Mouse (Mus musculus): ENCODE data around the gene Ror2. TPM values are rescaled to one million over a fixed set of nuclear protein-coding genes. Genes with fewer than 3 reads are reported as not detected.

Gene Ror2
- polyA plus RNA-seq, 1 experiment = not detected

GRCm38 (mm10) chr13:53176695-53177423, 109.1 kb downstream of the Ror2 start:
- 78% methylated on average over 10 of the region's 10 CpGs for WGBS
- no peak for TF ChIP-seq POLR2A (IDR thresholded peaks at IDR 0.05; ENCODE audit: borderline replicate concordance, control insufficient read depth, low read depth, low read length)
- no peak for TF ChIP-seq CTCF (IDR thresholded peaks at IDR 0.05; ENCODE audit: control insufficient read depth, insufficient read depth, low read length)
- Histone ChIP-seq H3K27ac (ENCODE audit: control insufficient read depth, insufficient read depth, low read depth, low read length, poor library complexity) (no peak overlapping the region), H3K4me1 (ENCODE audit: control insufficient read depth, insufficient read depth, low read length) (no peaks in the 10 kb centered on the region), H3K4me3 (replicated peaks; ENCODE audit: control insufficient read depth, low read depth, low read length) (no peak overlapping the region)

GRCm38 (mm10) chr13:53175041-53175440, 110.9 kb downstream of the Ror2 start:
- Histone ChIP-seq H3K4me3 (replicated peaks; ENCODE audit: control insufficient read depth, low read depth, low read length) (no peak overlapping the region), H3K27ac (ENCODE audit: control insufficient read depth, insufficient read depth, low read depth, low read length, poor library complexity) (no peak overlapping the region), H3K4me1 (ENCODE audit: control insufficient read depth, insufficient read depth, low read length) (no peaks in the 10 kb centered on the region)
- 85% methylated on average over 7 of the region's 7 CpGs for WGBS
- TF ChIP-seq CTCF (IDR thresholded peaks at IDR 0.05; ENCODE audit: control insufficient read depth, insufficient read depth, low read length) (no peak), POLR2A (IDR thresholded peaks at IDR 0.05; ENCODE audit: borderline replicate concordance, control insufficient read depth, low read depth, low read length) (no peak)

GRCm38 (mm10) chr13:53163671-53164070, 122.3 kb downstream of the Ror2 start:
- Histone ChIP-seq H3K4me1 (ENCODE audit: control insufficient read depth, insufficient read depth, low read length) (no peaks in the 10 kb centered on the region), H3K4me3 (replicated peaks; ENCODE audit: control insufficient read depth, low read depth, low read length) (no peak overlapping the region), H3K27ac (ENCODE audit: control insufficient read depth, insufficient read depth, low read depth, low read length, poor library complexity) (no peak overlapping the region)
- WGBS = 39% methylated on average over 10 of the region's 10 CpGs
- no peak for TF ChIP-seq CTCF (IDR thresholded peaks at IDR 0.05; ENCODE audit: control insufficient read depth, insufficient read depth, low read length)
- TF ChIP-seq POLR2A (IDR thresholded peaks at IDR 0.05; ENCODE audit: borderline replicate concordance, control insufficient read depth, low read depth, low read length) = no peak

- Histone ChIP-seq H3K27ac (ENCODE audit: control insufficient read depth, insufficient read depth, low read depth, low read length, poor library complexity) (no peak overlapping the region), H3K4me1 (ENCODE audit: control insufficient read depth, insufficient read depth, low read length) (no peaks in the 10 kb centered on the region), H3K4me3 (replicated peaks; ENCODE audit: control insufficient read depth, low read depth, low read length) (no peak overlapping the region)
- 57% methylated on average over 8 of the region's 8 CpGs for WGBS
- TF ChIP-seq POLR2A (IDR thresholded peaks at IDR 0.05; ENCODE audit: borderline replicate concordance, control insufficient read depth, low read depth, low read length) (no peak), CTCF (IDR thresholded peaks at IDR 0.05; ENCODE audit: control insufficient read depth, insufficient read depth, low read length) (no peak)
Measured at GRCm38 (mm10) chr13:53163060-53163459, 122.9 kb downstream of the Ror2 start.

- 87% methylated on average over 6 of the region's 6 CpGs for WGBS
- TF ChIP-seq CTCF (IDR thresholded peaks at IDR 0.05; ENCODE audit: control insufficient read depth, insufficient read depth, low read length) (no peak), POLR2A (IDR thresholded peaks at IDR 0.05; ENCODE audit: borderline replicate concordance, control insufficient read depth, low read depth, low read length) (no peak)
Measured at GRCm38 (mm10) chr13:53159501-53159900, 126.4 kb downstream of the Ror2 start.

GRCm38 (mm10) chr13:53158405-53159005, 127.4 kb downstream of the Ror2 start:
- no peak overlapping the region for H3K4me3 ChIP-seq (replicated peaks; ENCODE audit: control insufficient read depth, low read depth, low read length)
- no peaks in the 10 kb centered on the region for H3K4me1 ChIP-seq (ENCODE audit: control insufficient read depth, insufficient read depth, low read length)
- TF ChIP-seq CTCF (IDR thresholded peaks at IDR 0.05; ENCODE audit: control insufficient read depth, insufficient read depth, low read length) = no peak
- no peak for TF ChIP-seq POLR2A (IDR thresholded peaks at IDR 0.05; ENCODE audit: borderline replicate concordance, control insufficient read depth, low read depth, low read length)
- WGBS = 74% methylated on average over 9 of the region's 9 CpGs
- H3K27ac ChIP-seq (ENCODE audit: control insufficient read depth, insufficient read depth, low read depth, low read length, poor library complexity) = no peak overlapping the region

More at GRCm38 (mm10) chr13:53159501-53159900, 126.4 kb downstream of the Ror2 start:
- Histone ChIP-seq H3K27ac (ENCODE audit: control insufficient read depth, insufficient read depth, low read depth, low read length, poor library complexity) (no peak overlapping the region), H3K4me1 (ENCODE audit: control insufficient read depth, insufficient read depth, low read length) (no peaks in the 10 kb centered on the region), H3K4me3 (replicated peaks; ENCODE audit: control insufficient read depth, low read depth, low read length) (no peak overlapping the region)

- TF ChIP-seq CTCF (IDR thresholded peaks at IDR 0.05; ENCODE audit: control insufficient read depth, insufficient read depth, low read length) = no peak
- TF ChIP-seq POLR2A (IDR thresholded peaks at IDR 0.05; ENCODE audit: borderline replicate concordance, control insufficient read depth, low read depth, low read length) = no peak
- Histone ChIP-seq H3K4me1 (ENCODE audit: control insufficient read depth, insufficient read depth, low read length) (no peaks in the 10 kb centered on the region), H3K27ac (ENCODE audit: control insufficient read depth, insufficient read depth, low read depth, low read length, poor library complexity) (no peak overlapping the region), H3K4me3 (replicated peaks; ENCODE audit: control insufficient read depth, low read depth, low read length) (no peak overlapping the region)
- 83% methylated on average over 15 of the region's 15 CpGs for WGBS
Measured at GRCm38 (mm10) chr13:53156911-53157310, 129.0 kb downstream of the Ror2 start.

- H3K4me3 ChIP-seq (replicated peaks; ENCODE audit: control insufficient read depth, low read depth, low read length) = no peak overlapping the region
- no peaks in the 10 kb centered on the region for H3K4me1 ChIP-seq (ENCODE audit: control insufficient read depth, insufficient read depth, low read length)
- H3K27ac ChIP-seq (ENCODE audit: control insufficient read depth, insufficient read depth, low read depth, low read length, poor library complexity) = no peak overlapping the region
- WGBS = 77% methylated on average over 6 of the region's 6 CpGs
- no peak for TF ChIP-seq POLR2A (IDR thresholded peaks at IDR 0.05; ENCODE audit: borderline replicate concordance, control insufficient read depth, low read depth, low read length)
- no peak for TF ChIP-seq CTCF (IDR thresholded peaks at IDR 0.05; ENCODE audit: control insufficient read depth, insufficient read depth, low read length)
Measured at GRCm38 (mm10) chr13:53156282-53156681, 129.6 kb downstream of the Ror2 start.

Data from bone marrow, adult 2 months (tissue).